Mouse (Mus musculus): ENCODE results near the gene Rfc5. TPM values are rescaled to one million over a fixed set of nuclear protein-coding genes. Genes with fewer than 3 reads are reported as not detected.
A peak's percentile ranks its signal among the peaks of the same experiment; 100 is the strongest.
"Not testable (repeated sequence)": the region's sequence is repeated elsewhere in the genome, so short reads cannot be mapped to it uniquely, and the experiment has no call there.

Rfc5 gene
- polyA plus RNA-seq, 1 experiment, result 36.5 TPM

DNA sequence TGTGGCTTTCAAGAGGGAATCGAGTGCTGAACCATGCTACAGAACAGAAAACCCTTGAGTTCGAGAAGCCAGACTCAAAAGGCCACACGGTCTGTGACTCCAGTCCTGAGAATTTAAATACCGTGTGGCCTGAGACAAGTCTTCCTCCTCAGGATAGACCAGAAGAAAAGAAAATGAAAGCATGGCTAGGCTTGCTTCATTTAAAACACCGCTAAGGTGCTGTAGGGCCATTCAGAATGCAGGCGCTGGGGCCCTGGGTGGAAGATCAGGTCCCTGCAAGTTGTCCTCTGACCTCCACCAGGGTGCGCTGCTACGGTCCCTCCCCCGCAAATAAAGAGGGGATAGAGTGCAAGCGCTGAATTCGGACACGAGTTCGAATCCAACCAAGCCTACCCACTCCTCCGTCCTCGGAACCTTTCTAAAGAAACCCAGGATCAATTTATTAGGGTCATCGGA is 523 bp downstream of the Rfc5 start:
- peak overlapping the region; percentile 12; the same call in 1 of the 2 replicates for H3K27ac ChIP-seq (ENCODE audit: control insufficient read depth, insufficient read depth, low read depth, low read length, poor library complexity)
- H3K4me1 ChIP-seq (ENCODE audit: control insufficient read depth, insufficient read depth, low read length), result no peaks in the 10 kb centered on the region
- TF ChIP-seq POLR2A (IDR thresholded peaks at IDR 0.05; ENCODE audit: borderline replicate concordance, control insufficient read depth, low read depth, low read length) (no peak), CTCF (IDR thresholded peaks at IDR 0.05; ENCODE audit: control insufficient read depth, insufficient read depth, low read length) (peak; percentile 63)
- WGBS, result 2% methylated on average over 16 of the region's 16 CpGs
- H3K4me3 ChIP-seq (replicated peaks; ENCODE audit: control insufficient read depth, low read depth, low read length), result peak overlapping the region; percentile 70

GRCm38 (mm10) chr5:117383198-117383597 is 5.6 kb downstream of the Rfc5 start:
- Histone ChIP-seq H3K27ac (ENCODE audit: control insufficient read depth, insufficient read depth, low read depth, low read length, poor library complexity) (no peak overlapping the region), H3K4me3 (replicated peaks; ENCODE audit: control insufficient read depth, low read depth, low read length) (no peak overlapping the region), H3K4me1 (ENCODE audit: control insufficient read depth, insufficient read depth, low read length) (no peaks in the 10 kb centered on the region)
- TF ChIP-seq POLR2A (IDR thresholded peaks at IDR 0.05; ENCODE audit: borderline replicate concordance, control insufficient read depth, low read depth, low read length) (no peak), CTCF (IDR thresholded peaks at IDR 0.05; ENCODE audit: control insufficient read depth, insufficient read depth, low read length) (no peak)
- 61% methylated on average over 12 of the region's 12 CpGs for WGBS

DNA sequence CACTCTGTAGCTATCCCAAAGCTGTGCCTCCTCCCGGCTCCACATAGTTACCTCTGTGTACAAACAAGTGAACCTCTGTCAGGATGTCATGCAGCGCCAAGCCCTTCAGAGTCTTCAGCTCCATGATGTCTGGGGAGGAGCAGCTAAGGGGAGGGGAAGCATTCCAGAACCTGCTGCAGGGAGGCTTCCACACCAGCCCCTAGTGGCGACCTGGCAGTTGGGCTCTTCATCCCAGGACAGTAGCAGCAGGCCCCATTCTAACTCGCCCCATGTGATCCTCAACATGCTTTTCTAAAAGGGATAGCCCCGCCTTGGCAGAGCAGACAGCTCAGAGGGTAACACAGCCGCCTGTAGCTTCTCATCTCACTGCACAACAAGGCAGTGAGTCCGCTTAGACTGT is 7.1 kb downstream of the Rfc5 start:
- TF ChIP-seq POLR2A (IDR thresholded peaks at IDR 0.05; ENCODE audit: borderline replicate concordance, control insufficient read depth, low read depth, low read length) (no peak), CTCF (IDR thresholded peaks at IDR 0.05; ENCODE audit: control insufficient read depth, insufficient read depth, low read length) (no peak)
- 91% methylated on average over 7 of the region's 7 CpGs for WGBS
- Histone ChIP-seq H3K27ac (ENCODE audit: control insufficient read depth, insufficient read depth, low read depth, low read length, poor library complexity) (no peak overlapping the region), H3K4me3 (replicated peaks; ENCODE audit: control insufficient read depth, low read depth, low read length) (no peak overlapping the region), H3K4me1 (ENCODE audit: control insufficient read depth, insufficient read depth, low read length) (no peaks in the 10 kb centered on the region)

GRCm38 (mm10) chr5:117380199-117380598 is 8.6 kb downstream of the Rfc5 start:
- H3K27ac ChIP-seq (ENCODE audit: control insufficient read depth, insufficient read depth, low read depth, low read length, poor library complexity), result no peak overlapping the region
- H3K4me1 ChIP-seq (ENCODE audit: control insufficient read depth, insufficient read depth, low read length), result no peaks in the 10 kb centered on the region
- TF ChIP-seq POLR2A (IDR thresholded peaks at IDR 0.05; ENCODE audit: borderline replicate concordance, control insufficient read depth, low read depth, low read length) (no peak), CTCF (IDR thresholded peaks at IDR 0.05; ENCODE audit: control insufficient read depth, insufficient read depth, low read length) (no peak)
- H3K4me3 ChIP-seq (replicated peaks; ENCODE audit: control insufficient read depth, low read depth, low read length), result no peak overlapping the region
- 87% methylated on average over 4 of the region's 4 CpGs for WGBS

- H3K4me3 ChIP-seq (replicated peaks; ENCODE audit: control insufficient read depth, low read depth, low read length); H3K4me1 ChIP-seq (ENCODE audit: control insufficient read depth, insufficient read depth, low read length); H3K27ac ChIP-seq (ENCODE audit: control insufficient read depth, insufficient read depth, low read depth, low read length, poor library complexity): not testable (repeated sequence)
- WGBS, result 25% methylated on average over 14 of the region's 14 CpGs
Measured at GRCm38 (mm10) chr5:117377731-117378130, 11.1 kb downstream of the Rfc5 start.

GRCm38 (mm10) chr5:117376331-117376761 is 12.5 kb downstream of the Rfc5 start:
- Histone ChIP-seq H3K4me3 (replicated peaks; ENCODE audit: control insufficient read depth, low read depth, low read length) (no peak overlapping the region), H3K4me1 (ENCODE audit: control insufficient read depth, insufficient read depth, low read length) (peaks cover 7% of the 10 kb centered on the region), H3K27ac (ENCODE audit: control insufficient read depth, insufficient read depth, low read depth, low read length, poor library complexity) (no peak overlapping the region)
- WGBS, result 91% methylated on average over 11 of the region's 11 CpGs
- no peak for TF ChIP-seq POLR2A (IDR thresholded peaks at IDR 0.05; ENCODE audit: borderline replicate concordance, control insufficient read depth, low read depth, low read length)
- TF ChIP-seq CTCF (IDR thresholded peaks at IDR 0.05; ENCODE audit: control insufficient read depth, insufficient read depth, low read length), result no peak

DNA sequence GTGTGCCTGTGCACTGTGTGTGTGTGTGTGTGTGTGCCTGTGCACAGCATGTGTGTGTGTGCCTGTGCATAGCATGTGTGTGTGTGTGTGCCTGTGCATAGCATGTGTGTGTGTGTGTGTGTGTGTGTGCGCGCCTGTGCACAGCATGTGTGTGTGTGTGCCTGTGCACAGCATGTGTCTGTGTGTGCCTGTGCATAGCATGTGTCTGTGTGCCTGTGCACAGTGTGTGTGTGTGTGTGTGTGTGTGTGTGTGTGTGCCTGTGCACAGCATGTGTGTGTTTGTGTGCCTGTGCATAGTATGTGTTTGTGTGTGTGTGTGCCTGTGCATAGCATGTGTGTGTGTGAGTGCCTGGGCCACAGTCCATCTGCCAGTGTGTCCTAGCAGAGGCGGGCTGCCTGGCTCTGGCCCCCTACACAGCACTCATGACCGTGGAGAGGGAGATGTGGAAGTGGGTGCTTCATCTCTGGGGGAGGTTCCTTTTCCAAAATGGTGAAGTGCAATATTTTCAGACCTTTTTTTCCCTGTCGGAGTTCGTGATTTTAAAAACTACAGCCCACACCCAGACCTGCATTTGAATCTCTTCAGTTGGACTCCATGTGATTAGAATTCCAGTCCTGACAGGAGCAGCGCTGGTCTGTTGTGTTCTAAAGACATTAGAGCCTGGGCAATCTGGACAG is 14.3 kb downstream of the Rfc5 start:
- WGBS, result 63% methylated on average over 7 of the region's 7 CpGs
- peaks cover 7% of the 10 kb centered on the region for H3K4me1 ChIP-seq (ENCODE audit: control insufficient read depth, insufficient read depth, low read length)
- H3K4me3 ChIP-seq (replicated peaks; ENCODE audit: control insufficient read depth, low read depth, low read length), result no peak overlapping the region
- no peak overlapping the region for H3K27ac ChIP-seq (ENCODE audit: control insufficient read depth, insufficient read depth, low read depth, low read length, poor library complexity)
- no peak for TF ChIP-seq POLR2A (IDR thresholded peaks at IDR 0.05; ENCODE audit: borderline replicate concordance, control insufficient read depth, low read depth, low read length)
- no peak for TF ChIP-seq CTCF (IDR thresholded peaks at IDR 0.05; ENCODE audit: control insufficient read depth, insufficient read depth, low read length)

- WGBS, result 54% methylated on average over 9 of the region's 9 CpGs
- TF ChIP-seq CTCF (IDR thresholded peaks at IDR 0.05; ENCODE audit: control insufficient read depth, insufficient read depth, low read length) (no peak), POLR2A (IDR thresholded peaks at IDR 0.05; ENCODE audit: borderline replicate concordance, control insufficient read depth, low read depth, low read length) (no peak)
- Histone ChIP-seq H3K27ac (ENCODE audit: control insufficient read depth, insufficient read depth, low read depth, low read length, poor library complexity) (no peak overlapping the region), H3K4me1 (ENCODE audit: control insufficient read depth, insufficient read depth, low read length) (peaks cover 7% of the 10 kb centered on the region), H3K4me3 (replicated peaks; ENCODE audit: control insufficient read depth, low read depth, low read length) (no peak overlapping the region)
Measured at GRCm38 (mm10) chr5:117373418-117373817, 15.4 kb downstream of the Rfc5 start.

- 73% methylated on average over 10 of the region's 10 CpGs for WGBS
- TF ChIP-seq POLR2A (IDR thresholded peaks at IDR 0.05; ENCODE audit: borderline replicate concordance, control insufficient read depth, low read depth, low read length) (no peak), CTCF (IDR thresholded peaks at IDR 0.05; ENCODE audit: control insufficient read depth, insufficient read depth, low read length) (no peak)
- no peak overlapping the region for H3K27ac ChIP-seq (ENCODE audit: control insufficient read depth, insufficient read depth, low read depth, low read length, poor library complexity)
- H3K4me3 ChIP-seq (replicated peaks; ENCODE audit: control insufficient read depth, low read depth, low read length), result no peak overlapping the region
- H3K4me1 ChIP-seq (ENCODE audit: control insufficient read depth, insufficient read depth, low read length), result peaks cover 7% of the 10 kb centered on the region
Measured at GRCm38 (mm10) chr5:117370592-117370991, 18.3 kb downstream of the Rfc5 start.

Data from bone marrow, adult 2 months (tissue).